In genomic region chr4:141058835-141059234, GRCm38 (mm10) we compare ENCODE assay signal across 18 mouse cellular contexts. TPM values are rescaled to one million over a fixed set of nuclear protein-coding genes. Genes with fewer than 3 reads are reported as not detected.
DNase-seq lines count a peak whose midpoint lies in the region; ATAC-seq lines count a peak whose summit lies in the region.
"Had no signal": no experiment of that assay in that cellular context is flagged by ENCODE, and none has a peak within 500 bp of the region (broad histone marks: within the 10 kb centered on the region; RNA-seq: fewer than 3 reads in every experiment).

No protein-coding gene starts in this region.

- peaks cover 16% of the 10 kb centered on the region for H3K36me3 ChIP-seq in hindbrain, embryonic 13.5 days
- H3K36me3 ChIP-seq in hindbrain, embryonic 16.5 days (ENCODE audit: control insufficient read depth, insufficient read depth, low read length): no peaks in the 10 kb centered on the region
- peaks cover 25% of the 10 kb centered on the region for H3K36me3 ChIP-seq in midbrain, embryonic 13.5 days
- H3K36me3 ChIP-seq in midbrain, embryonic 11.5 days (ENCODE audit: control insufficient read depth, insufficient read depth, low read length): peaks cover 2% of the 10 kb centered on the region; the same call in 1 of the 2 replicates
- H3K36me3 ChIP-seq in stomach, embryonic 15.5 days: no peaks in the 10 kb centered on the region
- H3K36me3 ChIP-seq: liver, embryonic 15.5 days had no signal

- peak; percentile 53 for DNase-seq in cerebellum, adult 9-10 months
- DNase-seq in cerebellum, postnatal 4 days (ENCODE audit: low spot score in 2 of 2): no peak
- DNase-seq in midbrain, embryonic 11.5 days (ENCODE audit: low spot score, missing footprints): no peak
- no peak for DNase-seq in gastrocnemius, adult 18-20 months (ENCODE audit: low spot score)
- DNase-seq: cerebellum, adult 11 months; kidney, postnatal 14 days; left cerebral cortex, postnatal 4 days; thymus, postnatal 4 days had no signal

- 80% methylated on average over 9 of the region's 9 CpGs for WGBS in hindbrain, embryonic 13.5 days
- WGBS in hindbrain, embryonic 16.5 days: 86% methylated on average over 9 of the region's 9 CpGs
- WGBS in midbrain, embryonic 13.5 days: 76% methylated on average over 9 of the region's 9 CpGs
- 77% methylated on average over 9 of the region's 9 CpGs for WGBS in midbrain, embryonic 11.5 days
- 66% methylated on average over 8 of the region's 9 CpGs for WGBS in stomach, embryonic 15.5 days

- H3K27ac ChIP-seq in hindbrain, embryonic 13.5 days: no peak overlapping the region
- no peak overlapping the region for H3K27ac ChIP-seq in hindbrain, embryonic 16.5 days (ENCODE audit: low read depth, low read length)
- H3K27ac ChIP-seq in midbrain, embryonic 13.5 days: no peak overlapping the region
- no peak overlapping the region for H3K27ac ChIP-seq in midbrain, embryonic 11.5 days (ENCODE audit: low read depth, low read length)
- no peak overlapping the region for H3K27ac ChIP-seq in stomach, embryonic 15.5 days
- H3K27ac ChIP-seq: liver, embryonic 15.5 days had no signal

- H3K4me3 ChIP-seq in hindbrain, embryonic 13.5 days: no peak overlapping the region
- no peak overlapping the region for H3K4me3 ChIP-seq in hindbrain, embryonic 16.5 days (ENCODE audit: low read length)
- no peak overlapping the region for H3K4me3 ChIP-seq in midbrain, embryonic 13.5 days (replicated peaks)
- H3K4me3 ChIP-seq in midbrain, embryonic 11.5 days (ENCODE audit: low read depth, low read length): no peak overlapping the region
- no peak overlapping the region for H3K4me3 ChIP-seq in stomach, embryonic 15.5 days (replicated peaks)

- H3K4me2 ChIP-seq in hindbrain, embryonic 13.5 days: no peak overlapping the region
- H3K4me2 ChIP-seq in hindbrain, embryonic 16.5 days (ENCODE audit: low read length): no peak overlapping the region
- peak overlapping the region; percentile 7; the same call in 1 of the 2 replicates for H3K4me2 ChIP-seq in midbrain, embryonic 13.5 days (replicated peaks)
- H3K4me2 ChIP-seq in midbrain, embryonic 11.5 days: no peak overlapping the region
- H3K4me2 ChIP-seq in stomach, embryonic 15.5 days: peak overlapping the region; percentile 61

- H3K4me1 ChIP-seq in hindbrain, embryonic 13.5 days (replicated peaks): peaks cover 30% of the 10 kb centered on the region
- peaks cover 18% of the 10 kb centered on the region for H3K4me1 ChIP-seq in hindbrain, embryonic 16.5 days (ENCODE audit: control insufficient read depth, insufficient read depth, low read depth, low read length)
- H3K4me1 ChIP-seq in midbrain, embryonic 13.5 days (replicated peaks): peaks cover 33% of the 10 kb centered on the region
- peaks cover 24% of the 10 kb centered on the region for H3K4me1 ChIP-seq in midbrain, embryonic 11.5 days (ENCODE audit: control insufficient read depth, insufficient read depth, low read length)
- peaks cover 14% of the 10 kb centered on the region; the same call in 1 of the 2 replicates for H3K4me1 ChIP-seq in stomach, embryonic 15.5 days

- H3K9me3 ChIP-seq in hindbrain, embryonic 13.5 days: no peaks in the 10 kb centered on the region
- no peaks in the 10 kb centered on the region for H3K9me3 ChIP-seq in hindbrain, embryonic 16.5 days (ENCODE audit: control insufficient read depth, low read length)
- no peaks in the 10 kb centered on the region for H3K9me3 ChIP-seq in midbrain, embryonic 13.5 days
- H3K9me3 ChIP-seq in midbrain, embryonic 11.5 days (ENCODE audit: control insufficient read depth, low read length): no peaks in the 10 kb centered on the region
- no peaks in the 10 kb centered on the region for H3K9me3 ChIP-seq in stomach, embryonic 15.5 days
- H3K9me3 ChIP-seq: liver, embryonic 15.5 days had no signal

- no peaks in the 10 kb centered on the region for H3K27me3 ChIP-seq in hindbrain, embryonic 13.5 days
- H3K27me3 ChIP-seq in hindbrain, embryonic 16.5 days (replicated peaks; ENCODE audit: control insufficient read depth, insufficient read depth, low read length): no peaks in the 10 kb centered on the region
- no peaks in the 10 kb centered on the region for H3K27me3 ChIP-seq in midbrain, embryonic 13.5 days
- H3K27me3 ChIP-seq in midbrain, embryonic 11.5 days (ENCODE audit: control insufficient read depth, insufficient read depth, low read length): no peaks in the 10 kb centered on the region
- H3K27me3 ChIP-seq in stomach, embryonic 15.5 days (replicated peaks): no peaks in the 10 kb centered on the region
- H3K27me3 ChIP-seq: CH12.LX; liver, embryonic 15.5 days had no signal

- peak overlapping the region; percentile 85 for H3K9ac ChIP-seq in hindbrain, embryonic 13.5 days
- H3K9ac ChIP-seq in hindbrain, embryonic 16.5 days (ENCODE audit: low read depth, low read length): no peak overlapping the region
- H3K9ac ChIP-seq in midbrain, embryonic 13.5 days (replicated peaks): no peak overlapping the region
- no peak overlapping the region for H3K9ac ChIP-seq in midbrain, embryonic 11.5 days (ENCODE audit: low read length)
- no peak overlapping the region for H3K9ac ChIP-seq in stomach, embryonic 15.5 days
- H3K9ac ChIP-seq: liver, embryonic 15.5 days had no signal

- no peak for ATAC-seq in hindbrain, embryonic 13.5 days (ENCODE audit: low FRiP score)
- ATAC-seq in hindbrain, embryonic 16.5 days: no peak
- ATAC-seq in midbrain, embryonic 13.5 days: no peak
- ATAC-seq in midbrain, embryonic 11.5 days (ENCODE audit: low FRiP score): no peak
- ATAC-seq in stomach, embryonic 15.5 days (ENCODE audit: insufficient read depth, low FRiP score, low read depth): no peak

RNA-seq across cellular contexts. Expression of gene Crocc, which starts 1.5 kb away (rescaled TPM):
- 6.0 and 6.2 TPM in 2 replicates for polyA plus RNA-seq in hindbrain, embryonic 13.5 days (2015; fragmentation: Nextera tagmentation; extraction: Ambion mirVana)
- 4.6 and 4.9 TPM in 2 replicates for polyA plus RNA-seq in hindbrain, embryonic 16.5 days (2015; fragmentation: Nextera tagmentation; extraction: Ambion mirVana)
- polyA plus RNA-seq in midbrain, embryonic 13.5 days (2015; fragmentation: Nextera tagmentation; extraction: Ambion mirVana): 6.8 and 8.8 TPM in 2 replicates
- polyA plus RNA-seq in midbrain, embryonic 11.5 days (2014; fragmentation: Nextera tagmentation; extraction: Ambion mirVana): 6.3 and 8.3 TPM in 2 replicates
- polyA plus RNA-seq in stomach, embryonic 15.5 days (2015; fragmentation: Nextera tagmentation; extraction: Ambion mirVana): 4.2 and 5.9 TPM in 2 replicates
- 1 to 10 TPM; 2.0 to 2.5 TPM for total RNA-seq in gastrocnemius, adult 18-20 months (2021)

RNA-seq across cellular contexts. Expression of gene Necap2, which starts 19.3 kb away (rescaled TPM):
- polyA plus RNA-seq in hindbrain, embryonic 13.5 days (2015; fragmentation: Nextera tagmentation; extraction: Ambion mirVana): 52.6 and 57.3 TPM in 2 replicates
- polyA plus RNA-seq in hindbrain, embryonic 16.5 days (2015; fragmentation: Nextera tagmentation; extraction: Ambion mirVana): 54.0 and 55.5 TPM in 2 replicates
- 47.2 and 52.3 TPM in 2 replicates for polyA plus RNA-seq in midbrain, embryonic 13.5 days (2015; fragmentation: Nextera tagmentation; extraction: Ambion mirVana)
- polyA plus RNA-seq in midbrain, embryonic 11.5 days (2014; fragmentation: Nextera tagmentation; extraction: Ambion mirVana): 40.0 and 43.5 TPM in 2 replicates
- 81.4 and 82.0 TPM in 2 replicates for polyA plus RNA-seq in stomach, embryonic 15.5 days (2015; fragmentation: Nextera tagmentation; extraction: Ambion mirVana)
- 10 to 100 TPM; 12.9 to 16.2 TPM for total RNA-seq in gastrocnemius, adult 18-20 months (2021)

RNA-seq across cellular contexts. Expression of gene Spata21, which starts 29.3 kb away (rescaled TPM):
- polyA plus RNA-seq in hindbrain, embryonic 13.5 days (2015; fragmentation: Nextera tagmentation; extraction: Ambion mirVana): 0.17 and 0.40 TPM in 2 replicates
- 0.60 and 1.0 TPM in 2 replicates for polyA plus RNA-seq in hindbrain, embryonic 16.5 days (2015; fragmentation: Nextera tagmentation; extraction: Ambion mirVana)
- polyA plus RNA-seq in midbrain, embryonic 13.5 days (2015; fragmentation: Nextera tagmentation; extraction: Ambion mirVana): 0.22 TPM in 1 of 2 replicates, not detected in the other
- polyA plus RNA-seq in midbrain, embryonic 11.5 days (2014; fragmentation: Nextera tagmentation; extraction: Ambion mirVana): not detected in 2 replicates
- 0.05 and 0.15 TPM in 2 replicates for polyA plus RNA-seq in stomach, embryonic 15.5 days (2015; fragmentation: Nextera tagmentation; extraction: Ambion mirVana)
- total RNA-seq in gastrocnemius, adult 18-20 months (2021): not detected
- total RNA-seq: CH12.LX; granulocyte monocyte progenitor cell, adult 5-6 weeks; heart, postnatal 25 days; megakaryocyte progenitor cell, adult 5-6 weeks had no signal
- polyA plus RNA-seq: liver, embryonic 15.5 days; small intestine, adult 2 months had no signal

RNA-seq across cellular contexts. Expression of gene Mfap2, which starts 48.6 kb away (rescaled TPM):
- 198 and 227 TPM in 2 replicates for polyA plus RNA-seq in hindbrain, embryonic 13.5 days (2015; fragmentation: Nextera tagmentation; extraction: Ambion mirVana)
- 130 and 180 TPM in 2 replicates for polyA plus RNA-seq in hindbrain, embryonic 16.5 days (2015; fragmentation: Nextera tagmentation; extraction: Ambion mirVana)
- 181 and 207 TPM in 2 replicates for polyA plus RNA-seq in midbrain, embryonic 13.5 days (2015; fragmentation: Nextera tagmentation; extraction: Ambion mirVana)
- polyA plus RNA-seq in midbrain, embryonic 11.5 days (2014; fragmentation: Nextera tagmentation; extraction: Ambion mirVana): 250 and 254 TPM in 2 replicates
- 418 and 436 TPM in 2 replicates for polyA plus RNA-seq in stomach, embryonic 15.5 days (2015; fragmentation: Nextera tagmentation; extraction: Ambion mirVana)
- 1 to 10 TPM; 1.1 to 2.3 TPM for total RNA-seq in gastrocnemius, adult 18-20 months (2021)
- total RNA-seq: CH12.LX; granulocyte monocyte progenitor cell, adult 5-6 weeks; megakaryocyte progenitor cell, adult 5-6 weeks had no signal

Comparison
In these comparisons a context has a peak if more than half of its experiments do, and no peak if none do; other contexts are left out.
1. H3K4me2 ChIP-seq: peak in midbrain, embryonic 13.5 days (single experiment) and stomach, embryonic 15.5 days (single experiment); none in hindbrain, embryonic 13.5 days (single experiment), hindbrain, embryonic 16.5 days (single experiment) and midbrain, embryonic 11.5 days (single experiment).